Mouse (Mus musculus): ENCODE measurements around the gene Osbpl11.

DNA sequence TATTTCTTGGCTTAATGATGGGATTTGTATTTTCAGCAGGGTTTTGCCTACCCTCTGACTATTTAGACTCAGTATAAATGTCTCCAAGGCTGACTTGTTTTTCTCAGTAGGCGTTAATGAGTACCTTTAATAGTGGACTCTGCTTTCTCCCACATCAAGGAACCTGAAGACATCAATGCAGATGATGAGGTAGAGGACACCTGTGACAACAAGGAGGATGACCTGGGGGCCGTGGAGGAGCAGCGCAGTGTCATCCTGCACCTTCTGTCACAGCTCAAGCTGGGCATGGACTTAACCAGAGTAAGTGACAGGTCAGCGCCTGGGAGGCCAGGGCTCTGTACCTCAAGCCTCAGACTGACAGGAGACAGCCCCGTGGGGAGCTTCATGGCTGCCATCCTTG lies 39.5 kb downstream of the Osbpl11 start:
- TF ChIP-seq CTCF (IDR thresholded peaks at IDR 0.05; ENCODE audit: borderline replicate concordance, insufficient read depth, low read length) (no peak), POLR2A (IDR thresholded peaks at IDR 0.05; ENCODE audit: low read depth, low read length) (no peak)
